Mouse (Mus musculus) frontal cortex, adult 2 months (tissue): ENCODE measurements around the gene Isg20l2. TPM values are rescaled to one million over a fixed set of nuclear protein-coding genes. Genes with fewer than 3 reads are reported as not detected.

Source experiments
- DNase-seq, 2 experiments: peaks; one replicate each; pipeline ENCODE4 v3.0.0; 2022; ENCODE audit warnings: low spot score in 1 of 2; ENCODE audit errors: extremely low spot score in 1 of 2
- polyA plus RNA-seq: library from polyadenylated mRNA; depleted of rRNA; stranded (reverse); fragments of >200 nt; gene quantifications from 2 replicates; pipeline ENCODE4 v1.2.3, GENCODE M21; 2012

Gene Isg20l2
- polyA plus RNA-seq, 1 experiment, result 13.9 TPM

DNA sequence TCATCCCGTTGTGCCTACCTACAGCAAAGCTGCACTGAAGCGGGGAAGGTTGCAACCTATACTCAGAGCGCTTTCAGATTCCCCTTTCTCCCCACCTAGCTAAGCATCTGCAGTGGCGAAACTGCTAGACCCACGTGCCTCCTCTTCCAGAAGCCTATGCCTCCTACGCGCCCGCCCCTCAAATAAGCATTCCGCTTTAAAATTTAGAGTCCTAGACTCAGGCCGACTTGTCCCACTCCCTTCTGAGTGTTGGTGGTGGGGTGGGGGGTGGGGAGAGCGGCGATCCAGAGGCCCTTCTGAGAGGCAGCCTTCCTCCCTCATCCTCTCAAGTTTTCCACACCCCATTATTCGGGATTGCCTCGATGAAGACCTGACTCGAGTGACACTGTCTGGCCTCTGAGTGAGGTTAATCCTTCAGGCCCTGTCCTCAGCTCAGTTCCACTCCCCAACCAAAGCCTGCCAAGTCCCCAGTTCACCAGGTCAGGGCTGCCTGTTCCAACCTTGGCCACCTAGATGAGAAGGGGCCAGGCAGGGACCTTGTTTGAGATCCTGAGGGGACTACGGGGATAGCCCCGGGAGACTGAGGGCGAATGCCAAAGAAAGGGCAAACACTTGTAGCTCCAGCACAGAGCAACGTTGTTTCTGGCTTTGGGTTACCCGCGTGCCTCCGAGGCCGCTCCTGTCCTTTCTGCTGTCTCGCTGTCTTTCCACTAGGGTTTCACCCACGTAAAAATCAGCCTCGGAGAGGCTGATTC, 17.1 kb downstream of the Isg20l2 start:
- no peak for DNase-seq

GRCm38 (mm10) chr3:87947811-87948199, 17.7 kb downstream of the Isg20l2 start:
- DNase-seq, result no peak

- DNase-seq, result no peak
Measured at GRCm38 (mm10) chr3:87948378-87949265, 18.5 kb downstream of the Isg20l2 start, which contains the start of gene Crabp2. TSS of gene Crabp2 (plus strand) at chr3:87948666.

- no peak for DNase-seq
Measured at GRCm38 (mm10) chr3:87949266-87949954, 19.3 kb downstream of the Isg20l2 start.

DNA sequence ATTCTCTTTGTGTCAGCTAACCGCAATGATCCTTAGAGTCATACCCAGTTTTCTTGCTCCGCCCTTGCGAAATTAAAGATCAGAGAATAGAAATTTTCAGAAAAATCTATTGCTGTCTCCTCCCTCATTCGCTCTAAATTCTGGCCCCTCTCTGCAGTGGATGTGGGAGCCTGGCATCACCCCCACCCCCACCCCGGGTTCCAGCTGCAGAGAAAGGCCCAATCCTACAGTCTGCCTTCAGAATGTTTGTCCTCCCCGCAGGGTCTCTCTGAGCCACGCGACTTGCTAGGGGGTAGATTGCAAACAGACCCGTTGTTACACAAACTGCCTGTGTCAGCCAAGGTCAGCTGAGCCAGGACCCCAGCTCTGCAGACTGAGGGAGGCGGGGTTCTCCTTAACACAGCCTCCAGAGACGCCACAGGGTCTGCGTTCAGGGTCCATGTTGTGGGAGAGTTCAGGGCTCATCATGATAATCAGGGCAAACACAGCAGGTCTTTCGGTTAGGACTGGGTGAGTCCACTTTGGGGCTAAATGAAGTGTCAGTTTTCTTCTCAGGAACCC, 19.9 kb downstream of the Isg20l2 start:
- no peak for DNase-seq

DNA sequence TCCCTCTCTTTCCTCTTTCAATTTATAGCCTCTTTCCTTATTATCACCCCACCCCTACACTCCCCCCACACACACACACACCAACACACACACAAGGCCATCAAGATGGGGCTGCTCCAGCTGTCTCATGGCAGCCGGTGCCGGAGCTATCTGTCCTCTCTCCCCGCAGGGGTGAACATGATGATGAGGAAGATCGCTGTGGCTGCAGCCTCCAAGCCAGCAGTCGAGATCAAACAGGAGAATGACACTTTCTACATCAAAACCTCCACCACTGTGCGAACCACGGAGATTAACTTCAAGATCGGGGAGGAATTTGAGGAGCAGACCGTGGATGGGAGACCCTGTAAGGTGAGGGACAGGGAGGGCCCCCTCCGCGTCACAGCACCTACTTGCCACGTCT, 21.8 kb downstream of the Isg20l2 start:
- no peak for DNase-seq

DNA sequence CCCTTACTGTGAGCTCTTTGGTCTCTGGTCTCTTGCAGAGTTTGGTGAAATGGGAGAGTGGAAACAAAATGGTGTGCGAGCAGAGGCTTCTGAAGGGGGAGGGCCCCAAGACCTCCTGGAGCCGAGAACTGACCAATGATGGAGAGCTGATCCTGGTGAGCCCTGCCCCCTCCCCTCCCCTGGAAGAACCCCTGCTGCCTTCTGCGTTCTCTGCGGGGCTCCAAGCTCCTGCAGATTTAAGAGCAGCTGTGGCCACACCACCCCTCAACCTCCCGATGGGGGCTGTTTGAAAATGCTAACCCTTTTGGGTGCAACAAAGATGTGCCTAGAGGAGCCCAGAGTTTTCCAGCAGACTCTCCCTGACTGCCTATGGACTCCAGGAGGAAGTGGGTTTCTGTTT, 22.3 kb downstream of the Isg20l2 start:
- DNase-seq, result no peak

DNA sequence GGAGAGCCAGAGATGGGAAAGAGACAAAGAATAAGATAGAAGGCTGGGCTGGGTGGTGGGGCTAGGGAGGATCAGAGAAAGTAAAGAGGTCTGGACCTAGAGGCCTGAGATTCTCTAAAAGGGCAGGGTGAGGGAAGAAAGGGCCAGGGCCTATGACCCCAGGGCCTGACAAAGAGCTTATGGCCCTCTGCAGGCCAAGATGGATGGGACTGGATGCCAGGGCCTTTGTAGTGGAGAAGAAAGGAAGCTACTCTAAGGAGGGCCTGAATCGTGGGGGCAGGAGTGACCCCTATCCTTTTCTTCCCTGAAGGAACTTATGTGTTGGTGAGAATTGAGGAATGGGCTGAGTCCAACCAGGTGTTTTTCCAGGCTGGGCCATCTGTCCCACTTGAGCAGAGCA, 27.9 kb downstream of the Isg20l2 start:
- DNase-seq, result no peak

DNA sequence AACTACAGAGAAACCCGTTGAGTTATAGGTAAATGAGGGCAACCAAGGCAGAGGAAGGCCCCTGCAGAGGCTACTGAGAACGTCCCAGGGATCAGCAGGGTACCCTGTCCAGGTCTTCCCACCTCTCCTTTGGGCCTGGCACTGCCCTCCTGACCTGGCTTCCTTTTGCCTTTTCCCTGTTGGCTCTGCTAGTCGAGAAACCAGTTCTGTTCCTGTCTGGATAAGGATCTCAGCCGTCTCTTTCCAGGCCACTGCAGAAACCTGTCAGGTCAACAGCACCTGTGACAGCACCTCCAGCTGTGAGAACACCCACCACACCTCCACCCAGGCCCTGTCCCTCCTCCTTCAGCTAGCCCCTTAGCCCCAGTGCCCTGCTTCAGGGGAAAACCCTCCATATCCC, 28.4 kb downstream of the Isg20l2 start:
- no peak for DNase-seq

- DNase-seq, result no peak
Measured at GRCm38 (mm10) chr3:87958967-87959366, 28.9 kb downstream of the Isg20l2 start.

DNA sequence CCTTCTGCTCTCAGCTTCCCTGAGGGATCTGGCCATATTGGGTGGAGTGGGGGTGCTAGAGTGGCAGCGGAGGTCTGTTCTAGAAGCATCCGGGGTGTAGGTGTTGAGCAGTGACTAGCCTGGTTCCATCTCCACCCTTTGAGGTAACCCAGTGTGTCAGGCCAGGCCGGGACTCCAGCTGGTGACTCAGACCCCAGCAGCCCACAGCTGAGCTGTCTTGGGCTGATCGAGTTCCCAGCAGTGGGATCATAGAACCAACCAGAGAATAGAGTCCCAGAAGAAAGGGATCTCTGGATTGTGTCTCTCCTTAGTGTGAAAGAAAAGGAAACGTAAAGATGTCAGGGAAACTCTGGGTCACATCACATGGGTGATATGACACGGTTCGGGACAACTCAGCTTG, 29.3 kb downstream of the Isg20l2 start:
- no peak for DNase-seq

GRCm38 (mm10) chr3:87960191-87960585, 30.1 kb downstream of the Isg20l2 start:
- DNase-seq, result no peak

- peak; percentile 61 to 83 for DNase-seq
Measured at GRCm38 (mm10) chr3:87960586-87961191, 30.6 kb downstream of the Isg20l2 start.

DNA sequence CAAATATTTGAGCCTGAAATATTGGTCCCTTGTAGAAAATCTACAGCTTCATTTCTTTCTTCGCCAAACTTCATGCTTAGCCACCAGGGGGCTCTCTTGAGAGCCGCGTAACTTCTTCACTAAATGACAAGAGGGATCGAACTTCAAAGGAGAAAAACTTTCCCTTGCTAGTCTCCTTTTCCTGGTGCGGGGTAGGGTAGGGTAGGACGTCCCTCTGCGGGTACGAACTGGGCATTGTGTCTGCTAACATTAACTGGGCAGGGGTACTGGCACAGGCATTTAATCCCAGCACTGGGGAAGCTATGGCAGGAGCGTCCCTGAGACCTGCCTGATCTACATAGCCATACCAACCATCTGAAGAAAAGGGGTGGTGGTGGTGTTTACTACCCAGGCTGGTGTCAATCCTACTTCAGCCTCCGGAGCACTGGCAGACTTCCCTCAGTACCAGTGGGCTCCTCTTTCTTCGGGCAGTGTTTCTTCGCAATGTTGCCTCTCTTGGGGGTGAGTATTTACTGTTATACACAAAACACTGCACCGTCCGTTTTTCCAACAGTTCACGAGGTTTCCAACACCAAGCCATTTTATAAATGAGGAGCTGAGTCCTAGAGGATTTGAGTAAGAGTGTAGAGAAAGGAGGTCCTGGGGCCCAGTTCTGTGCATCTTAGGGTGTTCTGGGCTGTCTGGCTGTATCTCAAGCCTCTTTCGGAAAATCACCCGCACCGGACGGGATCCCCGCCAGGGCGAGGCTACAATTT, 40.2 kb downstream of the Isg20l2 start:
- peak in 1 of 2 experiments; percentile 70 for DNase-seq

DNA sequence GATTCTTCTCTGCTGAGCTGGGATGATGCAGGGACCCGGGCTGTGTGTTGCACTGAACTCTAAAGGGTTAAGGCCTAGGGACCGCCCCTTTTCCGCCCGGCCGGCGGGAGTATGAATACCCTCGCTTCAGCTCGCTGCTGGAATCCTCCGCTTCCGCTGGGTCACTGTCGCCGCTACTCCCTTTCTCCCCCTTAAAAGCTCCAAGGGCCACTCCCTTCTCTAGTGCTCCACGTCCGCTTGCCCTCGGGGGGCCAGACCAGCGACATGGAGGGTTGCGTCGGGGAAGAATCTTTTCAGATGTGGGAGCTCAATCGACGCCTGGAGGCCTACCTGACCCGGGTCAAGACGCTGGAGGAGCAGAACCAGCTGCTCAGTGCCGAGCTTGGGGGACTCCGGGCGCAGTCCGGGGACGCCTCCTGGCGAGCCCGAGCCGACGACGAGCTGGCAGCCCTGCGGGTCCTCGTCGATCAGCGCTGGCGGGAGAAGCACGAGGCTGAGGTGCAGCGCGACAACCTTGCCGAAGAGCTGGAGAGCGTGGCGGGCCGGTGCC, 40.9 kb downstream of the Isg20l2 start, which contains the start of gene Nes:
TSS of gene Nes (plus strand) at position 140 of the 550 bp plus-strand sequence.
- no peak for DNase-seq

- DNase-seq, result no peak
Measured at GRCm38 (mm10) chr3:87971489-87972202, 41.5 kb downstream of the Isg20l2 start.

- DNase-seq, result no peak
Measured at GRCm38 (mm10) chr3:87972203-87972664, 42.1 kb downstream of the Isg20l2 start.

GRCm38 (mm10) chr3:87972776-87973175, 42.7 kb downstream of the Isg20l2 start:
- DNase-seq, result no peak
